Mouse (Mus musculus) cerebellum, postnatal 36 days (tissue): ENCODE measurements around the gene Dohh.

Experiments
- DNase-seq, 2 experiments: peaks; one replicate each; pipeline ENCODE4 v3.0.0; 2021 to 2022; ENCODE audit warnings: mixed read lengths in 2 of 2

Dohh gene

DNA sequence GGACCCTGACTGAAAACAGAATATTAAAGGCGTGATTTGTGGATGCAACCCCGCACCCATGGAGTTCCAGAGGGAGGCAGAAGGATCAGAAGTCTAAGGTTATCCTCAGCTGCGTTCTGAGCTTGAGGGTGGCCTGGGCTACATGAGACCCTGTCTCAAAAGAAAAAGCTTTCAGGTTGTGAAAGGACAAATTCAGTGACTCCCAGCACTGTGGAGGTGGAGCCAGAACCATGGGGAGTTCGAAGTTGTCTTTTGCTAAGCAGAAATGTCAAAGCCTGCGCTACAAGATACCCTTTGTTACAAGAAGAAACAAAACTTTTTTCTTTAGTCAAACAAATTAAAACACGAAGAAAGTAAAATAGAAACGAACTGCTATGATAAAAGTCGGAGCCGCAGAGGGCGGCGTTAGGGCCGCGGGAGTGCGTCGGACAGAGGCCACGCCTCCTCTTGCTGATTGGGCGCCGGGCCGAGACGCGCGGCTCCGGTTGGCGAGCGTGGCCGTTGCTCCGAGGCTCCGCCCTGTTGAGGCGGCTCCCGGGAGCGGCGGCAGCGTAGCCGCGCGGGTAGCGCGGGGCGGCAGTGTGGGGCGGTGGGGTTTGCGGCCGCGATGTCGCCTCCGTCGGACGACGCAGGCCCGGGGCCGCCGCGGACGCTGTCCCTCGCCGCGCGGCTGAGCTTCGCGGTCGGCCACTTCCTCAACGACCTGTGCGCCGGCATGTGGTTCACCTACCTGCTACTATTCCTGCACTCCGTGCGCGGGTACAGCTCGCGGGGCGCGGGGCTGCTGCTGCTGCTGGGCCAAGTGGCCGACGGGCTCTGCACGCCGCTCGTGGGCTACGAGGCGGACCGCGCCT is 27.0 kb upstream of the Dohh start, which contains the start of gene Mfsd12:
Gene Mfsd12, plus strand, starts transcription at position 501 of the 854 bp plus-strand sequence.
- DNase-seq, result peak; percentile 91 to 93

GRCm38 (mm10) chr10:81358209-81358608 is 26.0 kb upstream of the Dohh start:
- no peak for DNase-seq

DNA sequence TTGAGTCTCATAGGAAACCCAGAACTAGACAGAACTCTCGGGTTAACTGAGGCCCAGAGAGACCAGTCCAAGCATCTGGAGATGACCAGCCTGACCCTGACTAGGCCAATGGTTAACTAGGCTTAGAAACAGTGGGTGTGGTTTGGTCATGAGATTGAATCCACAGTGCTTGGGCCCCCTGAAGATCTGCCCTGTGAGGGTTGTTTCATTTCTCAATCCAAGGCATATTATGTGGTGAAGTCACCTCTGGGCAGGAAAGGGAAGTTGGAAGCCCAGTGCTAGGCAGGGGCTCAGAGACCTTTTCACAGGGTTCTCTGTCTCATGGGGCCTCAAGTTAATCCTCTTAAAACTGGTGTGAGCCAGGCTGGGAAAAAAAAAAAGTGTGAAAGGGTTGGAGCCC is 25.4 kb upstream of the Dohh start:
- no peak for DNase-seq

DNA sequence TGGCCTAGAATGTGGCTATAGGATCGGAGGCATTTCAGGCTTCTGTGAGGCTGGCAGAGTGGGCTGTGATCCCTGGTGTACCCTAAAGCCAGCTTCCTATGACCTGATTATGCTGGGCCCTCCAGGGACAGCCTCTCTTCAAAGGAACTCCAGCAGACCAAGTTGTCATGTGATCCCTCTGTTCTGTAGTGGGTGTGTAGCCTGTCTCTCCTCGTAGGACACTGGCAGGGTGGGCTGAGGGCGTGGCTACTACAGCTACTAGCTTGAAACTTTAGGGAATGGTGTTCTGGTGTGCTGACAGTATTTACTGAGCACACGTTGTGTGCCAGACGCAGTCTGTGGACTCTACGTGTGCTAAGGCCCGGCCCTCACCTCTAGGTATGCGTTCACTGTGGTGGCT is 23.5 kb upstream of the Dohh start:
- DNase-seq, result no peak

GRCm38 (mm10) chr10:81362336-81362949 is 21.8 kb upstream of the Dohh start:
- DNase-seq, result no peak

DNA sequence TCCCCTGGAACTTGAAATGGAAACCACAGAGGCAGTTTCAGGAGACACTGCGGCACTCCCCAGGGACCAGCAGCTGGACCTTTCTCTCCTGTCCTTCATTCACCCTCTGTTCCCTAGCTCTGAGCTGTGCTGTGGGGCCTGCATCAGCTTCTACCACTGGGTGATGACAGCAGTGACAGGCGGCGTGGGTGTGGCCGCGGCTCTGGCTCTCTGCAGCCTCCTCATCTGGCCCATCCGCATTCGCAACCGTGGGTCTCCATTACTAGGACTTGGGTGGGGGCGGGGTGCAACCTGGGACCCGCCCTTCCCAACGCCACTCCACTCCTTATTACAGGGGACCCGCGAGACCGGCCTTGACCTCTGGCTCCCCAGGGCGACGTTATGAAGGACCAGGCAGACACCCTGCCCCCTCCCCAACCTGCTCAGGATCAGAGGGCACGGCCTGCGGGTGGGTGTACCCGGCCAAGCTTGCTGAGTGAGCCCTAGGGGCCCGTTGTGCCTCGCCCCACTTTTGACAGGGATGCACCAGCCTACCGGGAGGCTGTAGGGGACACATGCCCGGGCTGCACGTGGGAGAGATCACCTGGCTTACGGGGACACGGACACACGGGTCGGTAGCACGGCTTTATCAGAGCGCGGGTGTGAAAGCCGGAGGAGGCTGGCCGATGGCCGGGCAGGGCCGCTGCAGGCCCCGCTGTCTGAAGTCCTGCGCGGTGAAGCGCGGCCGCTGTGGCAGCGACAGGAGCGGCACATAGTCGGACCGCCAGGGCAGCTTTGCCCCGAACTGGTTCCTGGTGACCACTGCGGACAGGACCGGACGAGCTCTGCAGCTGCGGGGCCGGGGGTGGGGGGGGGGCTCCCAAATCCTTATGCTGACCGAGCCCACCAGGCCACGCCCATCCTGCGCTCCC is 20.5 kb upstream of the Dohh start:
- no peak for DNase-seq

GRCm38 (mm10) chr10:81364666-81365065 is 19.6 kb upstream of the Dohh start:
- no peak for DNase-seq

DNA sequence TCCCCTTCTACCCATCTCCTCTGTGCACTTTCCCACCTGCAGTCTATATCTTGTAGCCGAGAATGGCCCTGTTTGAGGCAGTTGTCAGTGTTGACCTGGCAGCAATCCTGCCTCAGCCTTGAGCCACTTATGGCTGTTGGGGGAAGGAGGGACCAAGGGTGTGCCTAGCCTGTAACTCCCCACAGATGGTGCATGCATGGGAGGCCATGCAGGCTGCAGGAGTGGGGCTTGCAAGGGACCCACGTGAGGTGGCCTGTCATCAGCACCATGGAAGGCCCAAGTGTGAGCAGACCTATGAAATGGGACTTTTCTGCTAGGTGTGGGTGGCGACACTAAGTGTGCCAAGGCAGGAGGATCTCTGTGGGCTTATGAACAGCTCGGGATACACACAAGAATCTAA is 19.2 kb upstream of the Dohh start:
- DNase-seq, result no peak

DNA sequence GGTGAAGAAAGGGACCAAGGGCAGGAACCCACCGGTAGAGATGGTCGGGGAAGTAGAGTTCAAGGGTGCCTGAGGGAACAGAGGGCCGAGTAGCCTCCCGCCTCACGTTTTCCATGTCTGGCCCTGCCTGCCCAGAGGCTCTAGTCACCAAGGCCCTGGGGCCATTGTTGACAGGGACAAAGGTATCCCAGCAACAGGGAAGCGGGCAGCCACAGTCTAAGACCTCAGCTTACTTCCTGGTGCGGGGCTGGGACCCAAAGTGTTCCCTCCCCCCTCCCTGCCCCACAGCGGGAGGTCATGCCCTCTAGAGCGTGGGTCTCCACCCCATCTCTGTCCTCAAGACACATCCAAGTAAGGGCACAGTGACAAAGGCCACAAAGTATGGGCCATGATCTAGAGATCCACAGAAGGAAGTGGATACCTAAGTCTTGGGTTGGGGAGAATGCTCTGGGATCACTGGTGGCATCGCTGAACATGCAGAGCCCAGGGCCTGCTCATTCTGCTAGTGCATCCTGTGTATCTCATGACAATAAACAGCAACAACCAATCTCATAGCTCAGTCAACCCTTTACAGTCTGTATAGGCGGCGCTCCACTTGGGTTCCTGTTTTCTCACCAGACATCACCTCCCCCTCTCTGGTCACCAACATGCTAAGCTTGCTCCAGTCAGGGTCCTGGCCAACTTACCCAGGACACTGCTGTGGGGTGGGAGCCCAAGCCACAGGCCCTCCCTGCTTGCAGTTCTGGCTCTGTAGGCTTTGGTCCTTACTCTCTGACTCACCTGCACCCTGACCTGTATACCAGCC is 18.4 kb upstream of the Dohh start, which contains the start of gene 4930404N11Rik:
Gene 4930404N11Rik, minus strand, starts transcription at position 145 of the 805 bp plus-strand sequence.
- no peak for DNase-seq

- no peak for DNase-seq
These were observed 17.6 kb upstream of the Dohh start for GRCm38 (mm10) chr10:81366477-81367206.

GRCm38 (mm10) chr10:81367207-81367495 is 17.1 kb upstream of the Dohh start:
- DNase-seq, result no peak

DNA sequence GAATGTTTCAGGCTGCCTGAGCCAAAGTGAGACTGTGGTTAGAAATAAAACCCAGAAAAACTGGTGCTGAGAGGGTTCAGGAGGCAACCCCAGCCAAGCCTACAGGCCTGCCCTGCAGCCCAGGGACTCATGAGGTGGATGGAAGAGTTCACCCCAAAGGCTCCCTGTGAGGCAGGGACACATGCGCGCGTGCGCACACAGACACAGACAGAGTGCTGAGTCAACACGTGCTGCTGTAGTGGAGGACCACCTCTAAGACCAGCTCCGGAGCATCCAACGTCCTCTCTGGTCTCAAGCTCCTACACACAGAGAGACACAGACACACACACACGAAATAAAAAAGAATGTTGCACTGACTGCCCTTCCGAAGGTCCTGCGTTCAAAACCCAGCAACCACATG is 8.9 kb upstream of the Dohh start:
- DNase-seq, result no peak

- DNase-seq, result no peak
These were observed 7.5 kb upstream of the Dohh start for GRCm38 (mm10) chr10:81376561-81377361.

DNA sequence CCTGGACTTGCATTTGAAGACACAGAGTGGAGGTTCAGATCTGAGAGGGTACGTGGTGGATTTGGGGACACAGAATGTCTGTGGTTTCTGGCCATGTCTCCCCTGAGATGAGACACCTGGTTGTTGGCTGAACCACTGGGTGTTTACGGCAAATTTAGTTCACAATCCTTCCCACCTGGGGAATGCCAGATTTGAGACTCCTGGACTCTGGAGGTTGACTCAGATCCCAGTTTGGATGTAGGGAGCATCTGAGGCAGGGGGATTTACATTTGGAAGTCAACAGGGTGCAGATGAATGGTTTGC is 6.9 kb upstream of the Dohh start:
- no peak for DNase-seq

- no peak for DNase-seq
These were observed 6.3 kb upstream of the Dohh start, which contains the start of gene Fzr1 for GRCm38 (mm10) chr10:81377793-81378552. Fzr1 (minus strand) TSS chr10:81378516.

- peak; percentile 100 for DNase-seq
These were observed 5.6 kb upstream of the Dohh start for GRCm38 (mm10) chr10:81378553-81379182.

DNA sequence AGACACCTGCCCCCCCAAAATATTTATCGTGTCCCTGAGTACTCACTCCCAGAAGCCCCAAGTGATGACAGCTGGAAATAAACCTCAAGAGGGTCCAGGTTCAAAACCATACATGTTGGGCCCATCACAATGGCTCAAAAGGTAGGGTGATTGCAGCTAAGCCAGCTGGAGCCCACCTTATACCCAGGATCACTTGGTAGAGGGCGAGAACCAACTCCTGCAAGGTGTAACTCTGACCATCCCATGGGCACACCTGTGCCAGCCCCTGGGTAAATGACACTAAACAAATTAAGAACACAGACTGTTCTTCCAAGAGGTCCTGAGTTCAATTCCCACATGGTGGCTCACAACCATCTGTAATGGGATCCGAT is 5.1 kb upstream of the Dohh start:
- no peak for DNase-seq

- no peak for DNase-seq
These were observed 4.3 kb upstream of the Dohh start for GRCm38 (mm10) chr10:81379809-81380378.

DNA sequence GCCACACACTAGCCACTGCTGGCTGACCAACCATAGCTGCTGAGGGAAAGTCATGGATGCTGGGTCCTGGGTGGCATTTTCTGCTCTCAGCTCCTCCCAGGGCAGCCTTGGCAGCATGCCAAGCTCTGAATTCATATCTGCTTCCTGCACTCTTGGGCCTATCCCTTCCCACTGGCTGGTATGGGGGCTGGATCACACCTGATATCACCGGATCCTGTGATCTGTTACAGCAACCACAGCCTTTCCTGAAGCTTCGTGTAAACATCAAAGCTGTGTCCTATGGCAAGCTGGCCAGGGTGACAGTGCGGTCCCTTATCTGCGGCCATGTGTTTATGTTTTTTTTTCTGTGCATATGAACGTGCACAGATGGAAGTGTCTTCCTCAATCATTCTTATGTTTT is 2.2 kb upstream of the Dohh start:
- DNase-seq, result no peak

- no peak for DNase-seq
These were observed 366 bp downstream of the Dohh start for GRCm38 (mm10) chr10:81384605-81384982.
